Mouse (Mus musculus) lung, postnatal 14 days (tissue): ENCODE data around the gene Osm.

Source experiments
- DNase-seq: peaks from one replicate; pipeline ENCODE4 v3.0.0; 2021

Osm gene

GRCm38 (mm10) chr11:4241180-4241579 lies 5.0 kb downstream of the Osm start:
- DNase-seq = no peak

GRCm38 (mm10) chr11:4246126-4246525 lies 9.9 kb downstream of the Osm start:
- DNase-seq = no peak

- DNase-seq = no peak
Observed at GRCm38 (mm10) chr11:4246623-4247022, 10.4 kb downstream of the Osm start.

- no peak for DNase-seq
Observed at GRCm38 (mm10) chr11:4247201-4247959, 11.2 kb downstream of the Osm start.

DNA sequence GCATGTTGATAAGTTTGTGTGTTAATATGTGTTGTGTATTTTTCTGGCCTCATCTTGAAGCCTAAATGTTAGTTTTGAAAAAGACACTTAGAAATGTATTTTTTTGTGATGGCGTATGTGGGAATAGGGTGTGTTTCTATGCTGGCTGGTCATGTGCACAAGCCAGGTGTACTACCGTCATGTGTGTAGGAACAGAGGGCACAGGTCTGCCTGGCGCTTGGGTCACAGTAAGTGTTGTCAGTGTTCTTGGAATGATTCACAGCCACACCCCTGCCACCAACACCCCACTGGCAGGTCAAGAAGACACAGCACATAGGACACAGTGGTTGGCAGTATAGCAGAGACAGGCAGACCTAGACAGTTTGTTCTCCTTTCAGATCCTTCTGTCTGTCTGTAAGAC lies 12.9 kb downstream of the Osm start:
- DNase-seq = no peak

DNA sequence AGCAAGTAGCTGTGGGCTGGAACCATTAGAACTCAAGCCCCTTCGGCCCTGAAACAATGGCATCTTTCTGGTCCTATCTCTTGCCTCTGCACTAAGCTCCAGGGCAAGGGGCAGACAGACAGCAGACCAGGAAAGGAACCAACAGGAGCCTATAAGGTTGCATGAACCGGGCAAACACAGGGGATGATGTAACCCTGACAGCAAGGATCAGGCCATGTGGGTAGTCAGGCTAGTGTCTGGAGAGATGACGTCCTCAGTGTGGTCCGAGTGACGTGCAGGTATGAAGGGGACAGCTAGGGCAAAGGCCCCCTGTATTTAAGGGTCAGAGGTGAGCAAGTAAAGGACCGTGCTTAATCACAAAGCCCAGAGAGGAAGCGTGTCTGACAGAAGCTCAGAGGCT lies 14.1 kb downstream of the Osm start:
- no peak for DNase-seq

DNA sequence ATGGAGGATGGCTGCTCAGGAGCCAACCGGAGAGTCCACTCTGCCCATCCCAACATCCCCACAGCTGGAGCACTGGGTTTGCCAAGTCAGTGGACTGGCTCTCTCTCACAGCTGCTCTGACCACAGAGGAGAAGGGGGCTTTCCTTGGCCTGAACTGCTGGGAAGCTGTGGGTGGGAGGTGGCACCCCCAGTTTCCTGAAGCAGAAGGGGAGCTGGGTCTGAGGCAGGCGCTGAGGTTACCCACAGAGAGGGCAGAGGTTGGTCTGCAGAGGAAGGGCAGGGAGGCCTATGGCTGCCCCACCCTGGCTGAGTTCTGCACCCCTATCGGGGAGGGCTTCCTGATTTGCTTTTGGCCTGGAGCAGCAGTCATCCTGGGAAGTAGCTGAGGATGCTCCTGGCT lies 15.2 kb downstream of the Osm start:
- no peak for DNase-seq

DNA sequence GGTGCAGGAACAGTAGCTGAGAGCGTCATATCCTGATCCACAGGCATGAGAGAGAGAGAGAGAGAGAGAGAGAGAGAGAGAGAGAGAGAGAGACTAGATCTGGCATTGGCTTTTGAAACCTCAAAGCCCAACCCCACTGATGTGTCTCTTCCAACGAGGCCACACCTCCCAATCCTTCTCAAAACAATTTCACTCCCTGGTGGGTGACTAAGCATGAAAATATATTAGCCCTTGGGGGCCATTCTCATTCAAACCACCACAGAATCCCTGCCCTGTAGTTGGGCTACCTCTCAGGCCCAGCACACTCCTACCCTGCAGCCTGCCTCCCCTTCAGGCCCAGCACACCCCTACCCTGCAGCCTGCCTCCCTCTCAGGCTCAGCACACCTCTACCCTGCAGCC lies 16.7 kb downstream of the Osm start:
- DNase-seq = no peak

GRCm38 (mm10) chr11:4256846-4257607 lies 20.8 kb downstream of the Osm start, which contains the start of gene Lif:
Lif (plus strand) TSS chr11:4257557.
- DNase-seq = no peak

DNA sequence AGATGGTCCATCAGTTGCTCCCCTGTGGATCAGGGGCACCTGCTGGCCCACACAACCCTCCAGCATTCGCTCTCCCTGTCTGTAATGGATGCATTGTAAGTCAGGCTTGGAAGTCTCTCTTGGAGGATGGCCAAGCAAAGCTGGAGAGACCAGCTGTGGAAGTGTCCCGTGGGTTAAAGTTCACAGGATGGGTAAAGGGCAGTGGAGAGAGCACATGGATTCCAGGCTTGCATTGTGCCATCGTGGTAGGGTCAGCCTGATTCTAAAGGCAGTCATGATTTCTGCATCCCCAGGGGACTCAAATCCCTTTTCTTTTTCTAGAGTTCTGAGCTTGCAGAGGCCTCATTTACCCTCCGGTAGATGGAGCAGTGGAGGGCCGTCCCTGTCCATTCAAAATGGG lies 21.5 kb downstream of the Osm start:
- DNase-seq = no peak

DNA sequence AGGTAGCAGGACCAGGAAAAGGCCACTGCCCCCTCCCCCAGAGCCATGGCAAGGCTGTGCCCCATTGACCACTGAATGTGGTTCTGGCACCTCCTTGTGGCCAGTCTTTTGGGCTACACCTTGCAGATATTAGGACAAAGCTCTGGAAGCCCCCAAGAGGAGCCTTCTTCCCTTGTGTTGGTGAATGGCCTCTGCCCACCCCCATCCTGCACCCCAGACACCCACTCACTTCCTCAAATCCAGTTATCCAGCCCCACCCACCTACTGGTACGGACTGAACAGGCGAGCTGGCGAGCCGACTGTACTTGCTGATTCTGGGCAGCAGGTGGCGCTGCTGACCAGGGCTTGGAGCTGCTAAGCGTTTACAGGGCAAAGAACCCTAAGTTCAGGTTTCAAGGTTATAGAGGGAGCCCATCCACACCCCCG lies 22.4 kb downstream of the Osm start:
- peak; percentile 85 for DNase-seq

GRCm38 (mm10) chr11:4260463-4261187 lies 24.4 kb downstream of the Osm start:
- peak; percentile 67 for DNase-seq

DNA sequence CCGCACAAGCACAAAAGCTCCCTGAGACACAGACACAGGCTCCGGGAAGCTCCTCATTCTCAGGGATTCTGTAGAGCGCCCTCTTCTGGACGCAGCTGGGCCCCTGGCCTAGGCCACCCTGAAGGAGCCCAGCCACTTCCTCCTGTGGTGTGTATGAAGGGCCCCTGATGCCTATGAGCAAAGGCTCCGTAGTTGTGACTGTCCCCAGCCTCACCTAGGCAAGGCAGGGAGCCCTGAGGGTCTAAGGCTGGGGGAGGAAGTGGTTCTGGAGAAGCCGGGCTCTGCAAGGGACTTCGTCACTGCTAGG lies 24.9 kb downstream of the Osm start:
- peak; percentile 78 for DNase-seq

- DNase-seq = peak; percentile 52
Observed at GRCm38 (mm10) chr11:4261969-4262368, 25.7 kb downstream of the Osm start.

GRCm38 (mm10) chr11:4262847-4263246 lies 26.6 kb downstream of the Osm start:
- no peak for DNase-seq

DNA sequence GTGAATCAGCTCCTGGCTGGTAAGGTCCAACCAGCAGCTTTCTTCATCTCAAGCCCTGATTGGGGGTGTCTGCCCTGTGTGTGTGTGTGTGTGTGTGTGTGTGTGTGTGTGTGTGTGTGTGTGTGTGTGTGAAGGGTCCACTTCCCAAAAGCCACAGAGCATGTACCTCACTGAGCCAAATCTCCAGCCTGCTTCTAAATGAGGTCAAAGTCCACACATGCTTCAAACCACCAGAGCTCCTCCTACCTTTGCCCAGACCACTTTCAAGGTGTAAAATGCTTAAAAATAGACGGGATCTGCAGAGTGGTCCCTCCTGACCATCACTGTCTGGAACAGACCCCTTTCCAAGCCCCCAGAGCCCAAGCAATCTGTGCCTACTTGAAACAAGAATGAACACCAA lies 27.1 kb downstream of the Osm start:
- DNase-seq = no peak

DNA sequence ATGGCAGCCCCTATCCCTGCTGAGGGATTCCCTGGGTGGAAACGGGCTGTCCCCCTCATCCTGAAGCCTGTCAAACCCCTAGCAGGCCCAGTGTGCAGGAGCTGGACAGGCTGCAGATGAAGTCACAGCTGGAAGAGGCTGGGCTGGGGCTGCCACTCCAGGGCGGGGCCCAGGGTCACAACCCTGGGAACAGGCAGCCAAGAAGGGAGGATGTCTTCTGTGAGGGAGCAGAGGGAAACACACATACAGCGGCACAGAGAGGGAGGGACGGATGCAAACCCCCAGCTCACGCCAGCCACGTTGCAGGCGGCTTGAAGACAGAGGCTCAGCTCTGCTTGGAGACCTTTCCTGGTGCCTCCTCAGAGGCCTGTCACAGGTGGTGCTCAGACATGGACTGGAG lies 27.8 kb downstream of the Osm start:
- peak; percentile 45 for DNase-seq

DNA sequence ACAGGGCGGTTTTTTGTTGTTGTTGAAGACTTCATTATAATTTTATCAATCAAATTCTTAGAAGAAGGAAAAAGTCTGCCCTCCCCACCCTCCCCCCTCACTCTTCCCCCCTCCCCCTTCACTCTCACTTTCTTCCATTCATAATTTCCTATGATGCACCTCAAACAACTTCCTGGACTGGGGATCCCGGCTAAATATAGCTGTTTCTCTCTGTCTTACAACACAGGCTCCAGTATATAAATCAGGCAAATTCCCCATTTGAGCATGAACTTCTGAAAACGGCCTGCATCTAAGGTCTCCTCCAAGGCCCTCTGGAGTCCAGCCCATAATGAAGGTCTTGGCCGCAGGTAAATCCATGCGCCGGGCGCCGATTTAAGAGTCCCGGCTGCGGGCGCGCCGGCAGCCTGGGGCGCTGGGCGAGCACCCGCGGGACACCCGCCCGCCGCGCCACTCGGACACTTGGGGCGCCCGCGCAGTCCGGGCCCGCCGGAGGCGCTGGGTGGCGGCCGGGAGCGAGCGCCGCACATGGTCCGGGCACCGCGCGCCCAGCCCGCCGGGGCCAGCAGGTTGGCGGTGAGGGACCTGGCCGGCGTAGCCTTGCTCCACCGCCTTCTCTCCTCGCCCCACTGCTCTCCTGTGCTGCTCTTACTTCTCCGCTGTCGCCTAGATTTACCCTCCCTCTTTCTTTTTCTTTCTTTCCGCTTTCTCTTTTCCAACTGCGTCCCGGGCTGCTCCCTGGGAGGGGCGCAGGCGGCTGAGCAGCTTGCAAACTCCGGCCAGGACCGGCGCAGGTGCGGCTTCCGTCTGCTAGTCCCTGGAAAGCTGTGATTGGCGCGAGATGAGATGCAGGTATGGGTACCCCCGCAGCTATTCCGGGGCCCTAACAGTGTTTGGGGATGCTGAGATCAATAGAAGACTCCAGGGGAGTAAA lies 30.3 kb downstream of the Osm start:
- peak; percentile 65 for DNase-seq

- DNase-seq = no peak
Observed at GRCm38 (mm10) chr11:4267202-4267578, 31.0 kb downstream of the Osm start.

- DNase-seq = no peak
Observed at GRCm38 (mm10) chr11:4268500-4268899, 32.3 kb downstream of the Osm start.

DNA sequence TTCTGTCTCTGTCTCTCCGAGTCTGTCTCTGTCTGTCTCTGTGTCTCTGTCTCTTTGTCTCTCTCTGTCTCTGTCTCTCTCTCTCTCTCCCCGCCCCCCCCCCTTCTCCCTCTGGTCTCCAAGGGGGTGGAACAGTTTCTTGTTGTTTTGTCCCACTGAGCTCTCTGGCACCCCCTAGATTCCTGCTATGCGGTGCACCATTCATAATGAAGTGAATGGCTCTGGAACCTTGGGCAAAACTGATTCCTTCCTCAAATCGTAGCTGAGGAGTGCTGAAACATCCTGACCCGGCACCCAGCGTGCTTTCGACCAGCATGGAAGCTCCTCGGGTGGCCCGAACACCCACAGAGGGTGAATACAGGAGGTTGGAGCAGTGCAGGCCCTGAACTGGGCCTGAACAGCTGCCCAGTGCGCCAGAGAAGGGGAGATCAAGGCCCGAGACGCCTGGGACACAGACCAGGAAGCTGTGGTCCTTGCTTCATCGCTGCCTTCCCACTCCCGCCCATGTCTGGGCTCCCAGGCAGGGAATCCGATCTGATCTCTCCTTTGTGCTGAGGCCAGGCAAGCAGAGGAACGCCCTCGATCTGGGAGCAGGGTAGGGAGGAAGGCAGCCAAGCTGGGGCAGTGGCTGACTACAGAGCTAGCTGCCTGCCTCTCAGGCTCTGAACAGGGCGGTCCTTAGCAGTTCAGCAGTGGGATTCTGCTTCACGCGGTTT lies 34.7 kb downstream of the Osm start:
- peak; percentile 46 for DNase-seq

DNA sequence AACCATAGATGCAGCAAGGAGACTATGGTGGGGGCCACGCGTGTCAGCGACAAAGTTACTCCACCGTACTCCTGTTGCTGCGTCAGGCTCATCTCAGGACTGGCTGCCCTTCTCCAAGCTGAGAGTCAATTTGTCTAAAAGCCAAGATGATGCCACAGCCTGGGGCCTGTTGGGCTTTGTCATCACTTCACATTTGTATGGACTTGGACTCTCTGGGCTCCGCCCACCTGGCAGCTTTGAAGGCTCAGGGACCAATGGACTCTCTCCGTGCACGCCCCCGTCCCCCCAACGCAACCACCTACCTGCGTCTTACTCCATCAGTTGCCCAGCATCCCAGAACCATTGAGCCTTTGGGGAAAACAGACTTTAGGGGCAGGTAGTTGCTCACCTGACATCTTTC lies 35.3 kb downstream of the Osm start:
- DNase-seq = no peak
